Mouse (Mus musculus) liver, embryonic 14.5 days (tissue): Measurements from ENCODE around the gene Vkorc1l1. TPM values are rescaled to one million over a fixed set of nuclear protein-coding genes. Genes with fewer than 3 reads are reported as not detected.

Experiments used
- ATAC-seq: fragments of 200-750 bp; cut with Nextera tagmentation; 2 replicates; pipeline ENCODE4 v1.8.0; 2017; ENCODE audit warnings: moderate number of reproducible peaks, mild to moderate bottlenecking, moderate library complexity; ENCODE audit not compliant: insufficient read depth
- DNase-seq, 3 experiments: peaks; one replicate each; pipeline ENCODE4 v3.0.0-alpha.2; 2012 to 2013; ENCODE audit warnings: low read depth in 3 of 3, low spot score in 3 of 3
- H3K27ac ChIP-seq: fragments of 300-500 bp; sonication (generic); 2 replicates; pipeline ENCODE4 v1.5.1; 2014; ENCODE audit warnings: moderate library complexity, mild to moderate bottlenecking, control low read depth, inconsistent platforms
- H3K27me3 ChIP-seq: fragments of 300-500 bp; sonication (generic); 2 replicates; pipeline ENCODE4 v1.6.1; 2014; ENCODE audit warnings: mild to moderate bottlenecking, low read length, moderate library complexity; ENCODE audit not compliant: control insufficient read depth, insufficient read depth
- H3K36me3 ChIP-seq: fragments of 300-500 bp; sonication (generic); replicated peaks from 2 replicates; pipeline ENCODE4 v1.6.1; 2014; ENCODE audit warnings: low read depth; ENCODE audit not compliant: control insufficient read depth, insufficient read depth
- H3K4me1 ChIP-seq, 2 experiments: fragments of 200-500 bp in 1 of 2; fragments of 300-500 bp in 1 of 2; sonication (generic) in 1 of 2; replicated peaks; 2 replicates each; pipeline ENCODE4 v1.6.1; 2012 to 2014; ENCODE audit warnings: antibody characterized with exemption in 1 of 2, inconsistent platforms in 1 of 2, low read length in 1 of 2; ENCODE audit not compliant: control insufficient read depth in 2 of 2, insufficient read depth in 2 of 2
- H3K4me2 ChIP-seq: fragments of 300-500 bp; sonication (generic); 2 replicates; pipeline ENCODE4 v1.6.1; 2014; ENCODE audit warnings: low read depth, mild to moderate bottlenecking, control low read depth, moderate library complexity
- H3K4me3 ChIP-seq, 2 experiments: fragments of 200-500 bp in 1 of 2; fragments of 300-500 bp in 1 of 2; sonication (generic) in 1 of 2; 2 replicates each; pipeline ENCODE4 v1.5.1; 2012 to 2014; ENCODE audit warnings: low read depth in 2 of 2, low read length in 2 of 2, mild to moderate bottlenecking in 2 of 2, control low read depth in 1 of 2, inconsistent platforms in 1 of 2, moderate library complexity in 1 of 2; ENCODE audit not compliant: insufficient read depth in 1 of 2
- H3K9ac ChIP-seq: fragments of 300-500 bp; sonication (generic); replicated peaks from 2 replicates; pipeline ENCODE4 v1.6.1; 2014; ENCODE audit warnings: mild to moderate bottlenecking, control low read depth, moderate library complexity
- H3K9me3 ChIP-seq: fragments of 300-500 bp; sonication (generic); 2 replicates; pipeline ENCODE4 v1.6.1; 2016; ENCODE audit warnings: low read length, mixed read lengths; ENCODE audit not compliant: control insufficient read depth
- CTCF ChIP-seq: IDR thresholded peaks from 2 replicates; pipeline ENCODE4 v1.5.1; 2016; ENCODE audit warnings: antibody characterized with exemption, low read depth, control low read depth
- EP300 ChIP-seq: IDR thresholded peaks from 2 replicates; pipeline ENCODE4 v1.6.1; 2016; ENCODE audit warnings: antibody characterized with exemption, low read depth
- WGBS: fragments of 180-500 bp; shearing (Covaris S2); extraction: QIAGEN DNeasy Blood & Tissue Kit; methylation state at CpG from one replicate; pipeline ENCODE4 v1.1.7; 2014; ENCODE audit not compliant: insufficient replicate concordance; 5-methylcytosine and 5-hydroxymethylcytosine counted together
- polyA plus RNA-seq, 2 experiments: library from polyadenylated mRNA; depleted of rRNA in 1 of 2; stranded (reverse) in 1 of 2; unstranded in 1 of 2; fragments of >200 nt; fragmentation: Nextera tagmentation in 1 of 2; extraction: Ambion mirVana in 1 of 2; gene quantifications; 2 replicates each; pipeline versions ENCODE4 v1.2.1 to v1.2.3; 2012 to 2014

The Vkorc1l1 gene
- polyA plus RNA-seq, 2 experiments, result 16.6 to 17.5 TPM

GRCm38 (mm10) chr5:129974354-129974753, 32.6 kb downstream of the Vkorc1l1 start:
- TF ChIP-seq CTCF (no peak), EP300 (no peak)
- Histone ChIP-seq H3K9ac (peak overlapping the region; percentile 19), H3K27me3 (no peaks in the 10 kb centered on the region), H3K4me3 (no peak overlapping the region), H3K9me3 (no peaks in the 10 kb centered on the region), H3K36me3 (peaks cover 13% of the 10 kb centered on the region), H3K4me1 (peaks cover 52 to 57% of the 10 kb centered on the region in 2 experiments), H3K27ac (peak overlapping the region; percentile 90), H3K4me2 (peak overlapping the region; percentile 50)
- 35% methylated on average over 4 of the region's 4 CpGs for WGBS
- ATAC-seq, result peak; percentile 24; the same call in 1 of the 2 replicates
- no peak for DNase-seq

GRCm38 (mm10) chr5:129974866-129975311, 33.1 kb downstream of the Vkorc1l1 start:
- H3K27ac ChIP-seq, result peak overlapping the region; percentile 90
- peak overlapping the region; percentile 50 for H3K4me2 ChIP-seq
- peak; percentile 68 to 72 (median 71) for DNase-seq
- peak overlapping the region in 1 of 2 experiments; percentile 8; a peak in 1 of 4 replicates for H3K4me3 ChIP-seq
- H3K4me1 ChIP-seq, result peaks cover 57 to 62% of the 10 kb centered on the region in 2 experiments
- H3K9ac ChIP-seq, result peak overlapping the region; percentile 19
- no peak for TF ChIP-seq CTCF
- TF ChIP-seq EP300, result peak; percentile 92
- peaks cover 13% of the 10 kb centered on the region for H3K36me3 ChIP-seq
- WGBS, result 10% methylated on average over 4 of the region's 4 CpGs
- peak; percentile 88 for ATAC-seq
- no peaks in the 10 kb centered on the region for H3K9me3 ChIP-seq
- no peaks in the 10 kb centered on the region for H3K27me3 ChIP-seq

DNA sequence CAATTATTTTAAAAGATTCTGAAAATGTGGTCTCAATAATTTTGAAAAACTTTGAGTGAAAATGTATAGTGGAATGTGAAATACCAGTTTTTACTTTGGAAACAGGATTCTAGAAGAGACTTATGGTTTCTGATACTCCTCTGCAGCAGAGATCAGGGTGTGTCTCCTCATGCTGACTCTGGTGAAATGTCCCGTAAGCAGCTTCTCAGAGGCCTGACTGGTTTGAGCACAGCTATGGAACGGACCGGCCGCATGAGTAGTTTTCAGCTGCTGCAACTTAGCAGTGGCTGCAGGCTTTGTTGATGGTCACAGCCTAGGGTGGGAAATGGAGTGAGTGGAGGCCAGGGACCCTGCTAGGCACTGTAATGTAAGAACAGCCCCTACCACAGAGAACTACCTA, 36.0 kb downstream of the Vkorc1l1 start:
- 44% methylated on average over 4 of the region's 4 CpGs for WGBS
- H3K27ac ChIP-seq, result peak overlapping the region; percentile 91
- H3K36me3 ChIP-seq, result peaks cover 8% of the 10 kb centered on the region
- DNase-seq (no peak), ATAC-seq (peak; percentile 42)
- H3K4me3 ChIP-seq, result 0 out of 4 replicates have a peak overlapping the region, but pooled peaks of 1 of the 2 experiments have one; percentile 14
- H3K9ac ChIP-seq, result peak overlapping the region; percentile 51
- no peaks in the 10 kb centered on the region for H3K9me3 ChIP-seq
- peak overlapping the region; percentile 51 for H3K4me2 ChIP-seq
- peaks cover 62 to 67% of the 10 kb centered on the region in 2 experiments for H3K4me1 ChIP-seq
- TF ChIP-seq EP300 (no peak), CTCF (no peak)
- H3K27me3 ChIP-seq, result no peaks in the 10 kb centered on the region

DNA sequence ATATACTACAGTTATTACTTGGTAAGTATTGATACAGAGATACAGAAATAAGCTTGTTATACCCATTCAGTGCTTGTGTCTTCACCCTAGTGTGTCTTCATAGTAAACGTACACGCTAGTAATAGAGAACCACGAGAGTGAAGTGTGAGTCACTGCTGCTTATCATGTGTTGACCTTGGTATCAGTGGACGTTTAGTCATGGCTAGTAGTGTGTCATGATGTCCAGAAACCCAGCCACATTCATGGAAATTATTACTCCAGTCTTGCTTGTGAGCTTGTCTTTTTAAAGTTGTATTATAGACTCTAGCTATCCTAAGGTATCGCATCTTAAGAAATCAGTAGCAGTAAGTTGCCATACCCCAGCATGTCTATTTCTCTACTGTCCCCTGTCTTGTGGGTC, 36.8 kb downstream of the Vkorc1l1 start:
- peak overlapping the region; percentile 61; the same call in 1 of the 2 replicates for H3K9ac ChIP-seq
- ATAC-seq (no peak), DNase-seq (no peak)
- H3K27me3 ChIP-seq, result no peaks in the 10 kb centered on the region
- H3K36me3 ChIP-seq, result peaks cover 13% of the 10 kb centered on the region
- H3K4me1 ChIP-seq, result peaks cover 60 to 62% of the 10 kb centered on the region in 2 experiments
- 50% methylated on average over 5 of the region's 5 CpGs for WGBS
- peak overlapping the region; percentile 62 for H3K4me2 ChIP-seq
- no peak overlapping the region for H3K4me3 ChIP-seq
- no peaks in the 10 kb centered on the region for H3K9me3 ChIP-seq
- H3K27ac ChIP-seq, result peak overlapping the region; percentile 91
- no peak for TF ChIP-seq CTCF
- no peak for TF ChIP-seq EP300

DNA sequence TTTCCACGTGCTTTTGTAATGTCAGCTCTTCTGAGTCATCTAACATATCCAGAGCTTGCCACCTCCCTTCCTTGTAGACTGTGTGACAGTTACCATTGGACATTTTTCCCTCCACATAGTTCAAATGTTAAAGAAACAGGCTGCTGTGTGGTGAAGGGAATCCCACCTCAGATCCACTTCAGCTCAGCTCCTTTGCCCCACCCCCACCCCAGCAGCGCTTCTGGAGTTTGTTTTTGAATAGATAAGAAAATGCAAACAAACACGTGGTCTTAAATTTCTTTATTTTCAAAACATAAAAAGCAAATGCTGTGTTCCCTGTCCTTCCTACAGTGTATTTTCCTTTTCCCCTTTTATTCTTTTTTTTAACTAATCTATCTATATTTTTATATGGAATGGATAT, 38.4 kb downstream of the Vkorc1l1 start:
- DNase-seq (peak in 1 of 3 experiments; percentile 64), ATAC-seq (peak; percentile 39; the same call in 1 of the 2 replicates)
- H3K27ac ChIP-seq, result peak overlapping the region; percentile 91
- peak overlapping the region; percentile 62 for H3K4me2 ChIP-seq
- H3K9ac ChIP-seq, result peak overlapping the region; percentile 61
- no peaks in the 10 kb centered on the region for H3K27me3 ChIP-seq
- TF ChIP-seq EP300 (peak; percentile 49; the same call in 1 of the 2 replicates), CTCF (no peak)
- WGBS, result 34% methylated on average over 3 of the region's 3 CpGs
- peaks cover 13% of the 10 kb centered on the region for H3K36me3 ChIP-seq
- no peaks in the 10 kb centered on the region for H3K9me3 ChIP-seq
- H3K4me3 ChIP-seq, result peak overlapping the region; percentile 14 to 28; a peak in 2 of 4 replicates
- H3K4me1 ChIP-seq, result peaks cover 46 to 47% of the 10 kb centered on the region in 2 experiments
